Mouse (Mus musculus): ENCODE results near the gene Slc36a2. TPM values are rescaled to one million over a fixed set of nuclear protein-coding genes. Genes with fewer than 3 reads are reported as not detected.

The Slc36a2 gene
- polyA plus RNA-seq, 1 experiment from 2014 or later = 25.4 TPM

- Histone ChIP-seq H3K9me3 (ENCODE audit: low read length) (no peaks in the 10 kb centered on the region), H3K4me1 (ENCODE audit: insufficient read depth, low read depth, low read length) (no peaks in the 10 kb centered on the region; the same call in 1 of the 2 replicates), H3K27me3 (replicated peaks; ENCODE audit: insufficient read depth, low read length) (no peaks in the 10 kb centered on the region), H3K36me3 (ENCODE audit: insufficient read depth, low read length) (peaks cover 7% of the 10 kb centered on the region; the same call in 1 of the 2 replicates), H3K4me2 (replicated peaks; ENCODE audit: low read depth, low read length) (no peak overlapping the region), H3K4me3 (ENCODE audit: low read depth, low read length) (no peak overlapping the region), H3K9ac (replicated peaks; ENCODE audit: low read depth) (no peak overlapping the region), H3K27ac (ENCODE audit: low read length) (no peak overlapping the region)
- DNase-seq (ENCODE audit: low spot score) = no peak
- TF ChIP-seq EP300 (IDR thresholded peaks at IDR 0.05) (no peak), CTCF (IDR thresholded peaks at IDR 0.05) (no peak)
- no peak for ATAC-seq
- WGBS = 75% methylated on average over 4 of the region's 4 CpGs
Measured at GRCm38 (mm10) chr11:55217418-55217817, 32.5 kb upstream of the Slc36a2 start.

- H3K4me1 ChIP-seq (ENCODE audit: insufficient read depth, low read depth, low read length) = no peaks in the 10 kb centered on the region; the same call in 1 of the 2 replicates
- TF ChIP-seq EP300 (IDR thresholded peaks at IDR 0.05) (no peak), CTCF (IDR thresholded peaks at IDR 0.05) (no peak)
- no peaks in the 10 kb centered on the region for H3K9me3 ChIP-seq (ENCODE audit: low read length)
- H3K4me2 ChIP-seq (replicated peaks; ENCODE audit: low read depth, low read length) = no peak overlapping the region
- no peak overlapping the region for H3K9ac ChIP-seq (replicated peaks; ENCODE audit: low read depth)
- no peak overlapping the region for H3K4me3 ChIP-seq (ENCODE audit: low read depth, low read length)
- peak; percentile 75 for DNase-seq (ENCODE audit: low spot score)
- peak; percentile 65 for ATAC-seq
- H3K27ac ChIP-seq (ENCODE audit: low read length) = no peak overlapping the region
- peaks cover 7% of the 10 kb centered on the region; the same call in 1 of the 2 replicates for H3K36me3 ChIP-seq (ENCODE audit: insufficient read depth, low read length)
- WGBS = 49% methylated on average over 13 of the region's 13 CpGs
- no peaks in the 10 kb centered on the region for H3K27me3 ChIP-seq (replicated peaks; ENCODE audit: insufficient read depth, low read length)
Measured at GRCm38 (mm10) chr11:55216830-55217229, 32.0 kb upstream of the Slc36a2 start.

GRCm38 (mm10) chr11:55216061-55216460 lies 31.2 kb upstream of the Slc36a2 start:
- no peak for ATAC-seq
- WGBS = 64% methylated on average over 3 of the region's 4 CpGs
- TF ChIP-seq EP300 (IDR thresholded peaks at IDR 0.05) = no peak
- no peak for TF ChIP-seq CTCF (IDR thresholded peaks at IDR 0.05)

GRCm38 (mm10) chr11:55214978-55215377 lies 30.1 kb upstream of the Slc36a2 start:
- Histone ChIP-seq H3K4me1 (ENCODE audit: insufficient read depth, low read depth, low read length) (no peaks in the 10 kb centered on the region; the same call in 1 of the 2 replicates), H3K27ac (ENCODE audit: low read length) (no peak overlapping the region; the same call in 1 of the 2 replicates), H3K9me3 (ENCODE audit: low read length) (no peaks in the 10 kb centered on the region), H3K4me2 (replicated peaks; ENCODE audit: low read depth, low read length) (no peak overlapping the region), H3K4me3 (ENCODE audit: low read depth, low read length) (no peak overlapping the region), H3K36me3 (ENCODE audit: insufficient read depth, low read length) (peaks cover 7% of the 10 kb centered on the region; the same call in 1 of the 2 replicates), H3K27me3 (replicated peaks; ENCODE audit: insufficient read depth, low read length) (no peaks in the 10 kb centered on the region), H3K9ac (replicated peaks; ENCODE audit: low read depth) (no peak overlapping the region)
- 49% methylated on average over 3 of the region's 3 CpGs for WGBS
- no peak for TF ChIP-seq CTCF (IDR thresholded peaks at IDR 0.05)
- no peak for TF ChIP-seq EP300 (IDR thresholded peaks at IDR 0.05)
- ATAC-seq = peak; percentile 78
- peak; percentile 72 for DNase-seq (ENCODE audit: low spot score)

More at GRCm38 (mm10) chr11:55216061-55216460, 31.2 kb upstream of the Slc36a2 start:
- Histone ChIP-seq H3K4me3 (ENCODE audit: low read depth, low read length) (no peak overlapping the region), H3K27me3 (replicated peaks; ENCODE audit: insufficient read depth, low read length) (no peaks in the 10 kb centered on the region), H3K27ac (ENCODE audit: low read length) (no peak overlapping the region), H3K9me3 (ENCODE audit: low read length) (no peaks in the 10 kb centered on the region), H3K9ac (replicated peaks; ENCODE audit: low read depth) (no peak overlapping the region), H3K36me3 (ENCODE audit: insufficient read depth, low read length) (peaks cover 7% of the 10 kb centered on the region; the same call in 1 of the 2 replicates), H3K4me2 (replicated peaks; ENCODE audit: low read depth, low read length) (no peak overlapping the region), H3K4me1 (ENCODE audit: insufficient read depth, low read depth, low read length) (no peaks in the 10 kb centered on the region; the same call in 1 of the 2 replicates)
- no peak for DNase-seq (ENCODE audit: low spot score)

GRCm38 (mm10) chr11:55214161-55214560 lies 29.3 kb upstream of the Slc36a2 start:
- ATAC-seq (0 out of 2 replicates have a peak, but pooled peaks have one; percentile 5), DNase-seq (ENCODE audit: low spot score) (no peak)
- no peaks in the 10 kb centered on the region for H3K9me3 ChIP-seq (ENCODE audit: low read length)
- H3K4me3 ChIP-seq (ENCODE audit: low read depth, low read length) = no peak overlapping the region
- H3K4me1 ChIP-seq (ENCODE audit: insufficient read depth, low read depth, low read length) = no peaks in the 10 kb centered on the region; the same call in 1 of the 2 replicates
- TF ChIP-seq EP300 (IDR thresholded peaks at IDR 0.05) = no peak
- TF ChIP-seq CTCF (IDR thresholded peaks at IDR 0.05) = no peak
- 0 out of 2 replicates have a peak overlapping the region, but pooled peaks have one; percentile 29 for H3K27ac ChIP-seq (ENCODE audit: low read length)
- H3K27me3 ChIP-seq (replicated peaks; ENCODE audit: insufficient read depth, low read length) = no peaks in the 10 kb centered on the region
- H3K36me3 ChIP-seq (ENCODE audit: insufficient read depth, low read length) = peaks cover 2% of the 10 kb centered on the region; the same call in 1 of the 2 replicates
- H3K9ac ChIP-seq (replicated peaks; ENCODE audit: low read depth) = no peak overlapping the region
- 50% methylated on average over 5 of the region's 5 CpGs for WGBS
- no peak overlapping the region for H3K4me2 ChIP-seq (replicated peaks; ENCODE audit: low read depth, low read length)

- Histone ChIP-seq H3K36me3 (ENCODE audit: insufficient read depth, low read length) (no peaks in the 10 kb centered on the region), H3K9me3 (ENCODE audit: low read length) (no peaks in the 10 kb centered on the region), H3K4me2 (replicated peaks; ENCODE audit: low read depth, low read length) (no peak overlapping the region), H3K4me3 (ENCODE audit: low read depth, low read length) (no peak overlapping the region), H3K4me1 (ENCODE audit: insufficient read depth, low read depth, low read length) (no peaks in the 10 kb centered on the region; the same call in 1 of the 2 replicates), H3K9ac (replicated peaks; ENCODE audit: low read depth) (no peak overlapping the region), H3K27ac (ENCODE audit: low read length) (no peak overlapping the region), H3K27me3 (replicated peaks; ENCODE audit: insufficient read depth, low read length) (no peaks in the 10 kb centered on the region)
- TF ChIP-seq EP300 (IDR thresholded peaks at IDR 0.05) (no peak), CTCF (IDR thresholded peaks at IDR 0.05) (no peak)
- no peak for DNase-seq (ENCODE audit: low spot score)
- no peak for ATAC-seq
- WGBS = 77% methylated on average over 4 of the region's 4 CpGs
Measured at GRCm38 (mm10) chr11:55213518-55213917, 28.6 kb upstream of the Slc36a2 start.

All from lung, postnatal 0 days (tissue).